ENCODE assay signal across 20 mouse cellular contexts in the genomic region with DNA sequence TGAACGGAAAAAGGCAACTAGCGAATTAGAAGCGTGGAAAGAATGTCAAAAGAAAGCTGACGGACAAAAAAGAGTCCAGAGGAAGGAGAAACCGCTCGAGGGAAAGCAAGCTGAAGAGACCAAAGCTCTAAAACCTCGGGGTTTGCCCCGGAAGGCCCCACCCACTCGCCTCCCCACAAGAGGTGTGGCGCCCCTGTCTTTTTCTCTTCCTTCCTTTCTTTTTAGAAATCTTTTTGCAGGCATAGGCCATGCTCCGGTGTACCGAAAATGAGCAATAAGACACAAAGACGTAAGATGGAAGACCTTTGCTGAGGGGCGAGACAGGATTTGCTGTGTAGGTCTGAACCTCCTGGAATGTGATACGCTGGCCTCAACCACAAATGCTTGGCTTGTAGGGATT. TPM values are rescaled to one million over a fixed set of nuclear protein-coding genes. Genes with fewer than 3 reads are reported as not detected.
DNase-seq lines count a peak whose midpoint lies in the region; ATAC-seq and TF ChIP-seq lines count a peak whose summit lies in the region.
"Had no signal": no experiment of that assay in that cellular context is flagged by ENCODE, and none has a peak within 500 bp of the region (broad histone marks: within the 10 kb centered on the region; RNA-seq: fewer than 3 reads in every experiment).

No protein-coding gene starts in this region.

- DNase-seq in liver, postnatal 0 days: no peak
- DNase-seq in thymus, postnatal 25 days: peak; percentile 76
- DNase-seq in kidney, postnatal 36 days: no peak
- no peak for DNase-seq in kidney, adult 11 months
- DNase-seq: cerebellum, adult 18-20 months; embryo, embryonic 11 days; lung, postnatal 10 days had no signal

- ATAC-seq in liver, postnatal 0 days: no peak
- no peak for ATAC-seq in liver, embryonic 12.5 days
- ATAC-seq in inflammation-experienced regulatory T-cells, adult 6 months: peak; percentile 69
- no peak for ATAC-seq in neural tube, embryonic 15.5 days (ENCODE audit: low FRiP score)
- ATAC-seq: midbrain, embryonic 15.5 days had no signal

- no peaks in the 10 kb centered on the region for H3K27me3 ChIP-seq in liver, postnatal 0 days (ENCODE audit: insufficient read depth, low read length)
- H3K27me3 ChIP-seq in liver, embryonic 12.5 days (replicated peaks): no peaks in the 10 kb centered on the region
- no peaks in the 10 kb centered on the region for H3K27me3 ChIP-seq in E14TG2a.4 (ENCODE audit: insufficient read depth, low read length)
- no peaks in the 10 kb centered on the region for H3K27me3 ChIP-seq in neural tube, embryonic 15.5 days (replicated peaks)
- H3K27me3 ChIP-seq: hindbrain, embryonic 15.5 days; kidney, embryonic 15.5 days; midbrain, embryonic 15.5 days had no signal

- 56% methylated on average over 15 of the region's 15 CpGs for WGBS in liver, postnatal 0 days (ENCODE audit: insufficient replicate concordance)
- WGBS in liver, embryonic 12.5 days (ENCODE audit: insufficient replicate concordance): 56% methylated on average over 15 of the region's 15 CpGs
- WGBS in neural tube, embryonic 15.5 days: 77% methylated on average over 15 of the region's 15 CpGs

- TF ChIP-seq CTCF in liver, postnatal 0 days (IDR thresholded peaks at IDR 0.05; ENCODE audit: low read depth): no peak
- no peak for TF ChIP-seq CTCF in E14TG2a.4 (conservative IDR thresholded peaks at IDR 0.05; ENCODE audit: low read length)

- H3K36me3 ChIP-seq in liver, postnatal 0 days (replicated peaks; ENCODE audit: insufficient read depth, low read length): no peaks in the 10 kb centered on the region
- H3K36me3 ChIP-seq in liver, embryonic 12.5 days: no peaks in the 10 kb centered on the region
- no peaks in the 10 kb centered on the region for H3K36me3 ChIP-seq in E14TG2a.4 (ENCODE audit: insufficient read depth, low read length)
- H3K36me3 ChIP-seq in neural tube, embryonic 15.5 days: no peaks in the 10 kb centered on the region
- H3K36me3 ChIP-seq: hindbrain, embryonic 15.5 days; kidney, embryonic 15.5 days; midbrain, embryonic 15.5 days had no signal

- H3K9me3 ChIP-seq in liver, postnatal 0 days (ENCODE audit: low read length): no peaks in the 10 kb centered on the region
- H3K9me3 ChIP-seq in liver, embryonic 12.5 days (replicated peaks): no peaks in the 10 kb centered on the region
- H3K9me3 ChIP-seq in E14TG2a.4 (ENCODE audit: low read length): no peaks in the 10 kb centered on the region
- no peaks in the 10 kb centered on the region for H3K9me3 ChIP-seq in neural tube, embryonic 15.5 days (replicated peaks)
- H3K9me3 ChIP-seq: hindbrain, embryonic 15.5 days; kidney, embryonic 15.5 days; midbrain, embryonic 15.5 days had no signal

- no peak overlapping the region for H3K9ac ChIP-seq in liver, postnatal 0 days (replicated peaks)
- H3K9ac ChIP-seq in liver, embryonic 12.5 days: no peak overlapping the region
- no peak overlapping the region for H3K9ac ChIP-seq in neural tube, embryonic 15.5 days (replicated peaks)
- H3K9ac ChIP-seq: hindbrain, embryonic 15.5 days; kidney, embryonic 15.5 days; midbrain, embryonic 15.5 days had no signal

- no peak for TF ChIP-seq EP300 in liver, postnatal 0 days (IDR thresholded peaks at IDR 0.05; ENCODE audit: low read depth)

- H3K4me1 ChIP-seq in liver, postnatal 0 days (ENCODE audit: insufficient read depth): peaks cover 11% of the 10 kb centered on the region; the same call in 1 of the 2 replicates
- peaks cover 16% of the 10 kb centered on the region for H3K4me1 ChIP-seq in liver, embryonic 12.5 days
- H3K4me1 ChIP-seq in E14TG2a.4 (replicated peaks; ENCODE audit: low read depth, low read length): peaks cover 48% of the 10 kb centered on the region
- H3K4me1 ChIP-seq in neural tube, embryonic 15.5 days: peaks cover 13% of the 10 kb centered on the region

- no peak overlapping the region for H3K4me3 ChIP-seq in liver, postnatal 0 days (ENCODE audit: low read depth, low read length)
- no peak overlapping the region for H3K4me3 ChIP-seq in liver, embryonic 12.5 days
- H3K4me3 ChIP-seq in E14TG2a.4 (replicated peaks; ENCODE audit: low read length): peak overlapping the region; percentile 35
- no peak overlapping the region for H3K4me3 ChIP-seq in neural tube, embryonic 15.5 days (replicated peaks)
- H3K4me3 ChIP-seq: hindbrain, embryonic 15.5 days; kidney, embryonic 15.5 days; midbrain, embryonic 15.5 days had no signal

- H3K4me2 ChIP-seq in liver, postnatal 0 days (ENCODE audit: low read depth, low read length): peak overlapping the region; percentile 47
- H3K4me2 ChIP-seq in liver, embryonic 12.5 days: no peak overlapping the region
- no peak overlapping the region for H3K4me2 ChIP-seq in neural tube, embryonic 15.5 days
- H3K4me2 ChIP-seq: hindbrain, embryonic 15.5 days; kidney, embryonic 15.5 days; midbrain, embryonic 15.5 days had no signal

- no peak overlapping the region for H3K27ac ChIP-seq in liver, postnatal 0 days (ENCODE audit: low read depth)
- H3K27ac ChIP-seq in liver, embryonic 12.5 days: no peak overlapping the region
- H3K27ac ChIP-seq in neural tube, embryonic 15.5 days (replicated peaks): no peak overlapping the region
- H3K27ac ChIP-seq: hindbrain, embryonic 15.5 days; midbrain, embryonic 15.5 days had no signal

RNA-seq across cellular contexts. Expression of gene Gm44503, which starts 3.3 kb away (rescaled TPM):
- polyA plus RNA-seq in liver, postnatal 0 days (2015; fragmentation: Nextera tagmentation; extraction: Ambion mirVana): not detected in 2 replicates
- 0.13 TPM in 1 of 2 replicates, not detected in the other for polyA plus RNA-seq in liver, embryonic 12.5 days (2016; fragmentation: Nextera tagmentation; extraction: Ambion mirVana)
- not detected for polyA plus RNA-seq in inflammation-experienced regulatory T-cells, adult 6 months (2017; shearing (Covaris generic))
- polyA plus RNA-seq in neural tube, embryonic 15.5 days (2015; fragmentation: Nextera tagmentation; extraction: Ambion mirVana): not detected in 2 replicates
- polyA plus RNA-seq: C2C12; gonadal fat pad, adult 2 months; heart, embryonic 16.5 days; hindbrain, embryonic 15.5 days; kidney, embryonic 15.5 days; liver, adult 2 months; midbrain, embryonic 15.5 days; neural tube, embryonic 14.5 days; stomach, embryonic 16.5 days had no signal

RNA-seq across cellular contexts. Expression of gene Dyx1c1, which starts 3.4 kb away (rescaled TPM):
- 0.19 and 0.26 TPM in 2 replicates for polyA plus RNA-seq in liver, postnatal 0 days (2015; fragmentation: Nextera tagmentation; extraction: Ambion mirVana)
- polyA plus RNA-seq in liver, embryonic 12.5 days (2016; fragmentation: Nextera tagmentation; extraction: Ambion mirVana): 0.10 and 0.37 TPM in 2 replicates
- polyA plus RNA-seq in inflammation-experienced regulatory T-cells, adult 6 months (2017; shearing (Covaris generic)): 1 to 10 TPM; 3.8 to 5.0 (median 4.1) TPM
- polyA plus RNA-seq in neural tube, embryonic 15.5 days (2015; fragmentation: Nextera tagmentation; extraction: Ambion mirVana): 1.7 and 2.5 TPM in 2 replicates

RNA-seq across cellular contexts. Expression of gene Ccpg1os, which starts 23.2 kb away (rescaled TPM):
- 4.8 and 5.4 TPM in 2 replicates for polyA plus RNA-seq in liver, postnatal 0 days (2015; fragmentation: Nextera tagmentation; extraction: Ambion mirVana)
- 4.4 and 4.6 TPM in 2 replicates for polyA plus RNA-seq in liver, embryonic 12.5 days (2016; fragmentation: Nextera tagmentation; extraction: Ambion mirVana)
- 10 to 100 TPM in 1 of 3 experiments, 1 to 10 TPM in 2; 5.6 to 12.9 (median 8.4) TPM for polyA plus RNA-seq in inflammation-experienced regulatory T-cells, adult 6 months (2017; shearing (Covaris generic))
- polyA plus RNA-seq in neural tube, embryonic 15.5 days (2015; fragmentation: Nextera tagmentation; extraction: Ambion mirVana): 22.2 TPM in 2 replicates

RNA-seq across cellular contexts. Expression of gene Ccpg1, which starts 23.3 kb away (rescaled TPM):
- polyA plus RNA-seq in liver, postnatal 0 days (2015; fragmentation: Nextera tagmentation; extraction: Ambion mirVana): 14.6 and 15.2 TPM in 2 replicates
- polyA plus RNA-seq in liver, embryonic 12.5 days (2016; fragmentation: Nextera tagmentation; extraction: Ambion mirVana): 12.6 and 13.0 TPM in 2 replicates
- polyA plus RNA-seq in inflammation-experienced regulatory T-cells, adult 6 months (2017; shearing (Covaris generic)): 10 to 100 TPM; 71.4 to 95.7 (median 89.4) TPM
- 43.2 and 45.9 TPM in 2 replicates for polyA plus RNA-seq in neural tube, embryonic 15.5 days (2015; fragmentation: Nextera tagmentation; extraction: Ambion mirVana)

RNA-seq across cellular contexts. Expression of gene Pygo1, which starts 36.5 kb away (rescaled TPM):
- 0.06 and 0.08 TPM in 2 replicates for polyA plus RNA-seq in liver, postnatal 0 days (2015; fragmentation: Nextera tagmentation; extraction: Ambion mirVana)
- polyA plus RNA-seq in liver, embryonic 12.5 days (2016; fragmentation: Nextera tagmentation; extraction: Ambion mirVana): 0.35 and 0.48 TPM in 2 replicates
- polyA plus RNA-seq in inflammation-experienced regulatory T-cells, adult 6 months (2017; shearing (Covaris generic)): not detected
- polyA plus RNA-seq in neural tube, embryonic 15.5 days (2015; fragmentation: Nextera tagmentation; extraction: Ambion mirVana): 12.2 and 14.6 TPM in 2 replicates
